Mouse (Mus musculus) MEL (cell line): ENCODE data around the gene Tnrc18.

ENCODE experiments used
- CHD1 ChIP-seq: IDR thresholded peaks from 2 replicates; pipeline ENCODE4 v1.6.1; 2012; ENCODE audit warnings: low read depth, mild to moderate bottlenecking, inconsistent platforms, low read length, improper control_type of control experiment
- CTCF ChIP-seq, 3 experiments: IDR thresholded peaks in 2 of 3; conservative IDR thresholded peaks in 1 of 3; 2 replicates each; pipeline ENCODE4 v1.5.1; 2011 to 2012; ENCODE audit warnings: low read length in 3 of 3, low read depth in 2 of 3, mild to moderate bottlenecking in 2 of 3, improper control_type of control experiment in 1 of 3, inconsistent platforms in 1 of 3, mixed read lengths in 1 of 3, moderate library complexity in 1 of 3; ENCODE audit not compliant: control insufficient read depth in 1 of 3, insufficient read depth in 1 of 3, poor library complexity in 1 of 3, severe bottlenecking in 1 of 3
- E2F4 ChIP-seq: IDR thresholded peaks from 2 replicates; pipeline ENCODE4 v1.6.1; 2011; ENCODE audit warnings: low read depth, low read length, improper control_type of control experiment, borderline replicate concordance
- GABPA ChIP-seq: IDR thresholded peaks from 2 replicates; pipeline ENCODE4 v1.6.1; 2012; ENCODE audit warnings: low read depth, mild to moderate bottlenecking, inconsistent platforms, low read length, improper control_type of control experiment, moderate library complexity
- MAX ChIP-seq: IDR thresholded peaks from 2 replicates; pipeline ENCODE4 v1.6.1; 2011; ENCODE audit warnings: low read length, improper control_type of control experiment
- POLR2A ChIP-seq, 2 experiments: IDR thresholded peaks; 2 replicates each; pipeline ENCODE4 v1.6.1; 2011 to 2012; ENCODE audit warnings: low read length in 2 of 2, mild to moderate bottlenecking in 2 of 2, control low read depth in 1 of 2, improper control_type of control experiment in 1 of 2, low read depth in 1 of 2, moderate library complexity in 1 of 2; ENCODE audit not compliant: control insufficient read depth in 1 of 2, insufficient read depth in 1 of 2, poor library complexity in 1 of 2
- RAD21 ChIP-seq: IDR thresholded peaks from 2 replicates; pipeline ENCODE4 v1.6.1; 2011; ENCODE audit warnings: mild to moderate bottlenecking, low read depth, low read length, improper control_type of control experiment
- TAL1 ChIP-seq: IDR thresholded peaks from 2 replicates; pipeline ENCODE4 v1.6.1; 2012; ENCODE audit warnings: mild to moderate bottlenecking, inconsistent platforms, low read length, moderate library complexity, mixed read lengths
- UBTF ChIP-seq: IDR thresholded peaks from 2 replicates; pipeline ENCODE4 v1.6.1; 2012; ENCODE audit warnings: low read depth, mild to moderate bottlenecking, inconsistent platforms, low read length, improper control_type of control experiment, moderate library complexity, borderline replicate concordance; ENCODE audit not compliant: insufficient read depth

- TF ChIP-seq MAX (no peak), CTCF (IDR thresholded peaks at IDR 0.05 in 2 of 3, conservative IDR thresholded peaks at IDR 0.05 in 1 of 3; ENCODE audit: control insufficient read depth in 1 of 3, insufficient read depth in 1 of 3, low read depth in 2 of 3, low read length in 3 of 3, poor library complexity in 1 of 3, severe bottlenecking in 1 of 3) (no peak), UBTF (no peak), RAD21 (no peak), CHD1 (no peak), GABPA (no peak), TAL1 (no peak), POLR2A (IDR thresholded peaks at IDR 0.05; ENCODE audit: control insufficient read depth in 1 of 2, insufficient read depth in 1 of 2, low read depth in 1 of 2, low read length in 2 of 2, poor library complexity in 1 of 2) (no peak), E2F4 (no peak)
Observed at GRCm38 (mm10) chr5:142812621-142812975, 4.9 kb downstream of the Tnrc18 start.
